Mouse (Mus musculus) gastrocnemius, adult 2 months (tissue): ENCODE results near the gene Agmat. TPM values are rescaled to one million over a fixed set of nuclear protein-coding genes. Genes with fewer than 3 reads are reported as not detected.
"Not testable (repeated sequence)": the region's sequence is repeated elsewhere in the genome, so short reads cannot be mapped to it uniquely, and the experiment has no call there.

Experiments used
- DNase-seq: peaks from one replicate; pipeline ENCODE4 v3.0.0; 2022
- H3K27ac ChIP-seq: fragments of 200-600 bp; 2 replicates; pipeline ENCODE4 v1.8.1; 2022; ENCODE audit warnings: mild to moderate bottlenecking
- H3K4me3 ChIP-seq: fragments of 200-600 bp; 2 replicates; pipeline ENCODE4 v1.8.1; 2022; ENCODE audit warnings: mild to moderate bottlenecking, moderate library complexity
- CTCF ChIP-seq: fragments of 200-600 bp; IDR thresholded peaks from 2 replicates; pipeline ENCODE4 v1.8.1; 2022; ENCODE audit warnings: antibody characterized with exemption, mild to moderate bottlenecking, moderate library complexity
- intact Hi-C: fragments of 180-260 bp; cut with DNase I; formaldehyde crosslinking; loops from one replicate; pipeline ENCODE4 v1.15.1; 2025
- total RNA-seq, 2 experiments: library from RNA; stranded (reverse); gene quantifications; 2 replicates each; pipeline ENCODE4 v1.2.3; 2021

Gene Agmat
- total RNA-seq, 2 experiments from 2014 or later: not detected

DNA sequence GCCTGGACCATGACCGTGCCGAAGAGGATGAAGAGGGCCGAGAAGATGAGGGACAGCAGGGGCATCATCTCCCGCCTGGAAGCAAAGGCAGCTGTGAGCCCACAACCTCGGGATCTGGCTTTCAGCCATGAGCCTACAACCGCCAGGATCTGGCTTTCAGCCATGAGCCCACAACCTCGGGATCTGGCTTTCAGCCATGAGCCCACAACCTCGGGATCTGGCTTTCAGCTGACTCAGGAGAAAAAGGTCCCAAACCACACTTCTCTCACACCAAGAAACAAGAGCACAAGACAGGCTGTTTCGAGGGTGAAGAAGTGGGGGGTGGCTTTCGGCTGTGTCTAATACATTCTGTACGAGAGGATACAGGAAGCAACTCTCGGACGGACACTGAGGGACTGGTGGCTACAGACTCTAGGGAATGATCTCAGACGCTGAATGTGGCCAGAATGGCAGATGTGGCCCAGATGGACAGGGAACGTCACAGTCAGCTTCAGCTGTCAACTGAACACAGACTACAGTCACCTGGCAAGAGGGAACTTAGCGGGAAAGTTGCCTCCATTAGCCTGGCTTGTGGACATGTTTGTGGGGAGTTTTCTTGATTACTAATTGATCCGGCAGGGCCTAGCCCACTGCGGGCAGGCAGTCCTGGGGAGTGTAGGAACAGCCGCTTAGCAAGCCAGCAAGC is 20.3 kb downstream of the Agmat start:
- H3K27ac ChIP-seq: peak overlapping the region; percentile 70
- intact Hi-C loops: no loop called here
- TF ChIP-seq CTCF: no peak
- peak overlapping the region; percentile 9; the same call in 1 of the 2 replicates for H3K4me3 ChIP-seq
- no peak for DNase-seq

DNA sequence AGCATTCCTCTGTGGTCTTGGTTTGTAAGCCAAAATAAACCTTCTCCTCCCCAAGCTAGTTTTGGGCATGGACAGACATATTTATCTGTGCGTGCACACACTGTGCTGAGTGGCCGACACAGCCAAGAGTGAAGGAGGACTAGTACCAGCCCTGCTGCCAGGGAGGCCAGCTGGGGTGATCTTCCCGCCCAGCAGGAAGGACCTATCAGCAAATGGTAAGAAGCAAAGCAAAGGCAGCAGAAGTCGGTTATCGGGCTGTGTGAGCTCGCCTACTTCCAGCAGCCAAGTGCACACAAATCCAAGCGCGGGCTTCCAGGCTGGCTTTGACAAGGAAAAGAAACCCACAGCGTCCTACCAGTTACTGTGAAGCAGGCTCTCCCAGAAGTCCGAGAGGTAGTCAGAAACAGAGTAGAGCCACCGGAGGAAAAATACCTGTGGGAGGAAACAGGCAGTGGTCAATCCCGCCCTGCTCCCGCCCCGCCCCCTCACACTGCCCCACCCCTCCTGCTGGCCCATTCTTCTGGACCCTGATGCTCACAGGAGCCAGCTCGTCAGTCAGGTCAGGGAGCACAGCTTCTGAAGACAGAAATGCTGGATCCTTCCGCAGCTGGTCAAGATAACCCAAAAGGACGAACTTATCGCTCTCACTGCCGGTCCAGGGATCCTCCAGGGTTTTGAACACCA is 21.0 kb downstream of the Agmat start:
- intact Hi-C loops: no loop called here
- peak overlapping the region; percentile 9; the same call in 1 of the 2 replicates for H3K4me3 ChIP-seq
- peak overlapping the region; percentile 70 for H3K27ac ChIP-seq
- TF ChIP-seq CTCF: no peak
- DNase-seq: peak; percentile 54

DNA sequence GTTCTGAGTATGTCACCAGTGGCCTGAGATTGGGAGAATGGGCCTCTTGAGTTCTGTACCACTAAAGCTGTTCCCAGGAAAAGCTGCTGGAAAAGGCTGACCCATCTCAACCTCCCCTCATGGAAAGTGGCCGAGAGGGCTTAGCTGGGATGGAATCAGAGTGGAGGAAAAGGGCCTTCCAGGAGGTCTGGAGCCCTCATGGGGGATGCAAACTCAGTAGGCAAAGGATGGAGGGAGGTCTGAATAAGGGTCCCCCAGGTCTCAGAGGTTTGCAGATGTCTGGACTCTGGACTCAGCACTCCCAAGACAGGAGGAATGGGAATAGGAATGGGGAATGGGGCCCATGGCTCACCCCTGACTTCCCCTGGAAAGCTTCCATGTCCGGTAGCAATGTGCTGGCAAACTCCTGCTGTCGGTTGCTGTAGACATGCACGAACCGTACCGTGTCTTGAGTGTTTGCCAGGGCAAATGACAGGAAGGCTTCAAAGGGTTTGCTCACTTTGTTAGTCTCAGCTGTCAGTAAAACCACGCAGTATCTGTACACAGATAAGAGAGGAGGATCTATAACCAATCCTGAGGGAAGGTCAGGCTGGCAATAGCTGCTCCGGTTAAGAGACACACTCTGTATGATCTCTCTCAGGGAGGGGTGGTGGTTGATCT is 23.2 kb downstream of the Agmat start:
- H3K27ac ChIP-seq: no peak overlapping the region
- no peak for DNase-seq
- intact Hi-C loops: no loop called here
- no peak for TF ChIP-seq CTCF
- H3K4me3 ChIP-seq: no peak overlapping the region

DNA sequence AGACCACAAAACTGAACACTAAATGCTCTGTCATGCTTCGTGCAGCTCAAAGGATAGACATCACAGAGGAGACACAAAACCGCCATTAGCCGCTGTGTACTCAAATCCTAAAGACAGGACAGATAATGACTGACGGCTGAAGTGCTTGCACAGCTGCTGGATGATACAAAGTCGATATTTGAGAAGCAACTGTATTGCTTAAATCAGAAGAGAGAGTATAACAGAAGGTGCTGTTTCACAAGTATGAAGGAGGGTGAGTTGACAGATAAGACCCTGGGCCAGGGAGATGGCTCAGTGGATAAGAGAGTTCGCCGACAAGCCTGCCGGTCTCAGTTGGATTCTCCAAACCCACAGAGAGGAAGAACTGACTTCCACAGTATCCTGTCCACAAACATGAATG is 25.4 kb downstream of the Agmat start:
- DNase-seq: no peak
- TF ChIP-seq CTCF: no peak
- Histone ChIP-seq H3K4me3 (no peak overlapping the region), H3K27ac (no peak overlapping the region)
- intact Hi-C loops: no loop called here

DNA sequence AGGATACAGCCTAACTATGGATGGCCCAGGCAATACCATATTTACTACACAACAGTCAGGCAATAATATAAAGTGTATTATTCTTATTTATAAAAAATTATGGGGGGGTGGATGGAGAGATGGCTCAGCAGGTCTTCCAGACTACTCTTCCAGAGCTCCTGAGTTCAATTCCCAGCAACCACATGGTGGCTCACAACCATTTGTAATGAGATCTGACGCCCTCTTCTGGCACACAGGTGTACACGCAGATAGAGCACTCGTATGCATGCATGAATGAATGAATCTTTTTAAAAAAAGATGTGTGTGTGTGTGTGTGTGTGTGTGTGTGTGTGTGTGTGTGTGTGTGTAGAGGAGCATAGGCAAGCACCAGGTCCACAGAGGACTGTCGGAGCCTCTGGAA is 26.5 kb downstream of the Agmat start:
- H3K4me3 ChIP-seq, DNase-seq, H3K27ac ChIP-seq, intact Hi-C loops: not testable (repeated sequence)
- peak; percentile 20; the same call in 1 of the 2 replicates for TF ChIP-seq CTCF

DNA sequence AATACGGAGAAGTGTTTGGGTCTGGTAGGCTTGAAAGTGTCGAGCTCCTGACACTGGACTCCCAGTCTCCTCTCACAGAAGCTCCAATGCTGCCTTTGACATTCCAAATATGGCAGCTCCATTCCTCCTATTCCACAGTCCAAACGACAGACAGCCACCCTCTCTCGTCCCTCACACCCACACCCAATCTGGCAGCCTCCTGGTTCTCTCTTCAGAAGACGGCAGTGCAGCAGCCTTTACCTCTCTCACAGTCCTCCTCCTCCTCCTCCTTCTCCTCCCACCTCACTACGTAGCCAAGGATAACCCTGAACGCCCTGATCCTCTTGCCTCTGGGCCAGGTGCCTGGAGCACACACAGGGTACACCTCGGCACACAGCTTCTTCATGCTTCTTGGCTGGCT is 33.4 kb downstream of the Agmat start:
- intact Hi-C loops: no loop called here
- TF ChIP-seq CTCF: no peak
- no peak for DNase-seq
- H3K4me3 ChIP-seq: no peak overlapping the region
- no peak overlapping the region for H3K27ac ChIP-seq

DNA sequence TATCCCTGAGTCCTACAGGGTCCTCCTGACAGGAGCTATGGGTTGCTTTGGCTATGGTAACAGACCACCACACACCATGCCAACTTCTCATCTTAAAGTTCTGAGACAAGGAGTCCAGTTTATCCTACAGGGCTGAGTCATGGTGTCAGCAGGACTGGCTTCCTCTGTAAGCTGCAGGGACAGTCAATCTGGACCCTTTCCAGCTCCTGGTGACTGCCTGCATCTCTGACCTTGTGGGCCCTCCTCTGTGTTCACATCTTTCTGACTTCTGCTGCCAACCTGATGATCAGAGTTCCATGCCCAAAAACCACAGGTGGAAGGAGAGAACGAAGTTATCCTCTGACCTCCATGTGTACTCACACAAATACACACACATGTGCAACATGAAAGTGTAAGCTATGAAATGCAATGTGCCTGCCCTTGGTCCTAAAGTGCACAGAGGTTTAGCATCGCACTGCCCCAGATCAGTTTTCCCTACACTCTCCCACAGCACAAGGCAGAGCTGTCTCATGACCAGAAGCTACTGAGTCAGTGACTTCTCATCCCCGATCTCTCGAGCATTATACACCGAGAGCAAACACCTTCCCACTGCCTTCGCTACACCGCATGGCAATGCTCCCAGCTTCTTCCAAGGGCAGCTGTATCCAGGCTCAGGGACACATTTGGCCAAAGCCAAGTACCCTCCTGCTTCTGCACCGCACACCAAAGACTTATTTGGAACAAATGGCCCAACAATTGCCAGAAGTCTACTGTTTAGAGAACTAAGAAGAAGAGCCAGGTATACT is 34.9 kb downstream of the Agmat start:
- intact Hi-C loops: no loop called here
- Histone ChIP-seq H3K4me3 (no peak overlapping the region), H3K27ac (no peak overlapping the region)
- DNase-seq: no peak
- TF ChIP-seq CTCF: no peak

DNA sequence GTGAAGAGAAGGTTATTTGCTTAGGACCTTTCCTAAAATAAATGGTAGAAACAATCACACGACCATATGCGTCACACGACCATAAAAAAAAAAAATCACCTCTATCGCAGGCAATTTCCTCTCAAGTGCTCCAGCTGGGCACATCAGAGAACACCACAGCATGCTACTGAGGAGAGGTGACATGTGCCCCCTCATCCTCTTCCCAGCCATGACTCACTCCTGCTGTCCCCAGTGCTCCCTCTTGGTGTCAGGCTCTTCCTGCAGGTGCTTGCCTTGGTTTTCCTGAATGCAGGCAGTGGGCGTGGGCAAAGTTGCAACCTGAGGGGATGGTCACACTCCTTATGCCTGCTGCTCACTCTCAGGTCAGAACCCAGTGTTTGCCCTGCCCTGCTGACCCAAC is 38.4 kb downstream of the Agmat start:
- Histone ChIP-seq H3K4me3 (no peak overlapping the region), H3K27ac (no peak overlapping the region)
- intact Hi-C loops: loop anchor here (5.0 kb wide), 1 partner anchor 123 kb away; the partner anchor contains the start of gene Plekhm2
- no peak for TF ChIP-seq CTCF
- DNase-seq: no peak

DNA sequence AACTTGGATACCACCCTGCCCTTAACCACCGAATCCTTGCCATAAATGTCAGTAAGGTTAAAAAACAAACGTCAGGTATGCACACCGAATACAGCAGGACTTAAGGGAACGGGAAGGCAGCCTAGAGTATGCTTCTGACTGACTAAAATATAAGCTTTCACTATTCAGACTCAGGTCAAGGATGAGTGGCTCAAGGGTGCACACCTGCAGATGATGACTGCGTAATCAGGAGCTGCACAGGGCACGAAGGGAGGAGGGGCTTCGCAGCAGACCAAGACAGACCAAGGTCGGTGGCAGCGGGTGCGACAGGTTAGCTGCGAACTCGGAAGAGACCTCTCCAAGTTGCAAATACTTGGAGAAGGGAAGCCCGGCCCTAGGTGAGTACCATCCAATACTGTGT is 39.7 kb downstream of the Agmat start:
- intact Hi-C loops: loop anchor here (5.0 kb wide), 1 partner anchor 124 kb away; the partner anchor contains the start of gene Plekhm2
- Histone ChIP-seq H3K4me3 (no peak overlapping the region), H3K27ac (no peak overlapping the region)
- no peak for DNase-seq
- TF ChIP-seq CTCF: no peak

DNA sequence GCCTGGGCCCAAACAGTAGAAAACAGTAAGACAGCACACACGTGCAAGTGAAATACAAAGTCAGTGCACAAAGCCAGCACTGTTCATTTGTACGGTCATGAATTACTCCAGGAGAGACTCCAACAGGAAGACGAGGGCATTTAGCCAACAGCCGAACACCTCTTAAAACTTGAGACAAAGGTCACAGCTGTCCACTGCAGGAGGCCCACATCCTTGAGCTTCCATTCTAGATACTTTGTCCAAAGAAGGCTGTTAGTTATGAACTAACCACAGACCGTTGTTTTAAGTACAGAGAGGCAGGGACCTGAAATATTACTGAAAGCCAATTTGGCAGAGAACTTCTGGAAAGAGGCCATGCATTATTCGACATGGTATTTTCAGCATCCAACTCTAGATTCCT is 40.6 kb downstream of the Agmat start:
- DNase-seq: no peak
- no peak for TF ChIP-seq CTCF
- intact Hi-C loops: loop anchor here (5.0 kb wide), 1 partner anchor 125 kb away; the partner anchor contains the start of gene Plekhm2
- Histone ChIP-seq H3K27ac (peak overlapping the region; percentile 40), H3K4me3 (no peak overlapping the region)

DNA sequence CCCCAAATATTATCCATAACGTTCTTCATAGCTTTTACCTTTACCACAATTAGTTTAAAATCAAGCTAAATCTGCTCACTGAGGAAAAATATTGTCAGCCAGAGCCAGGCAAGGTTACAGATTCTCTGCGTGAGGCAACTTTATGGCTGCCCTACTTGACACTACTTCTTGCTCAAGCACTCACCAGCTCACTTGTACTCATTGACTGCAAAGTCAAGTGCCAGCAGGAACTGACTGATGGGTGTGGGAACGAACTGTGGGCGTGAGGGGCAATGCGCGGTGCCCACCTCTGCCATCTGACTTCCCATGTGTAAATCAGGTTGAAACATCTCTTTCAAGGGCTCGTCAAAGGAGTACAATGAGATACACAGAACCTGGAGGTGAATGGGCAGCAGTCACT is 41.0 kb downstream of the Agmat start:
- intact Hi-C loops: loop anchor here (5.0 kb wide), 1 partner anchor 125 kb away; the partner anchor contains the start of gene Plekhm2
- no peak for TF ChIP-seq CTCF
- no peak overlapping the region for H3K4me3 ChIP-seq

DNA sequence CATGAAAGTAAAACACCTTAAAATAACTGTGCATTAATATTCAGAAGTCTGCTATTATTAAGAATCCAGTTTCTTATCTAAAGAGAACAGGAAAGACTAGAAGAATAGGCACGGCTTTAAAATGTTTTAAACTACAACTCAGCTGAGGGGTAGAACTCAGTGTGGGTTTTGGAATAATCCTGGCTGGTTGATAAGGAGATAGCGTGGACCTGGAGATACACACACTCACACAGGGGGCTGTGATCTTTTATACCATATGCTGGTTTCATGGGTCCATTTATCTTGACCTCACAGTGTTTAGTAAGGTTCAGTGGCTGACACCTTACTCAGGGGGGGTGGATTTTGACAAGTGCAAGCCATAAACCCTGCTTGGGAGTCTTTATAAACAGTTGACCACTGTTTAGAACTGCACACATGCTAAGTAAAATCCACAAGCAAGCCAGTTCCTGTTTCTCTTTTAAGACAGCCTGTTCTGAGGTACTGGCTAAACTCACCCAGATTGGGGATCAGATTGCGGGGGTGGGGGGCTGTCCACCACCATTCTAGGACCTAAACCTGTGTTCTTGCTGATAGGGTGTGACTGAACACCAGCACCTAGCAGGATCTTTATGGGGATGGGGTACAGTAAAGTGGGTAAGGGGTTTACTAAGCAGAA is 43.2 kb downstream of the Agmat start:
- intact Hi-C loops: loop anchor here (5.0 kb wide), 2 partner anchors 67 to 127 kb away; partner anchors contain the start of genes Ddi2 and Plekhm2
- Histone ChIP-seq H3K4me3 (peak overlapping the region; percentile 99), H3K27ac (peak overlapping the region; percentile 94)
- no peak for TF ChIP-seq CTCF
- no peak for DNase-seq

More for the DNA sequence above, 41.0 kb downstream of the Agmat start:
- peak overlapping the region; percentile 40 for H3K27ac ChIP-seq
- no peak for DNase-seq
